Mouse (Mus musculus) brain, embryonic 18.5 days (tissue): ENCODE measurements at regions not wholly inside any gene's neighbourhood (a gene's known extent, or its start where the extent isn't known, plus 50 kb on each side); places are given as distances from the start of the nearest gene placed in this dataset.
A peak's percentile ranks its signal among the peaks of the same experiment; 100 is the strongest.

Experiments used
- DNase-seq: peaks from one replicate; pipeline ENCODE4 v3.0.0-alpha.2; 2012; ENCODE audit warnings: low read depth, low spot score

- no peak for DNase-seq
Measured at GRCm38 (mm10) chr6:104038853-104039252, 453.7 kb upstream of the Cntn6 start.

GRCm38 (mm10) chr6:104040450-104040849, 452.1 kb upstream of the Cntn6 start:
- DNase-seq, result no peak

GRCm38 (mm10) chr6:104055996-104056395, 436.6 kb upstream of the Cntn6 start:
- DNase-seq, result no peak

GRCm38 (mm10) chr6:104061692-104062263, 430.8 kb upstream of the Cntn6 start:
- no peak for DNase-seq

- DNase-seq, result no peak
Measured at GRCm38 (mm10) chr6:104080581-104080980, 412.0 kb upstream of the Cntn6 start.

GRCm38 (mm10) chr6:104082242-104082641, 410.3 kb upstream of the Cntn6 start:
- no peak for DNase-seq

GRCm38 (mm10) chr6:104108386-104108785, 384.2 kb upstream of the Cntn6 start:
- peak; percentile 32 for DNase-seq
